Mouse (Mus musculus): ENCODE data around the gene Foxj3.
"Not testable (repeated sequence)": the region's sequence is repeated elsewhere in the genome, so short reads cannot be mapped to it uniquely, and the experiment has no call there.

Foxj3 gene

DNA sequence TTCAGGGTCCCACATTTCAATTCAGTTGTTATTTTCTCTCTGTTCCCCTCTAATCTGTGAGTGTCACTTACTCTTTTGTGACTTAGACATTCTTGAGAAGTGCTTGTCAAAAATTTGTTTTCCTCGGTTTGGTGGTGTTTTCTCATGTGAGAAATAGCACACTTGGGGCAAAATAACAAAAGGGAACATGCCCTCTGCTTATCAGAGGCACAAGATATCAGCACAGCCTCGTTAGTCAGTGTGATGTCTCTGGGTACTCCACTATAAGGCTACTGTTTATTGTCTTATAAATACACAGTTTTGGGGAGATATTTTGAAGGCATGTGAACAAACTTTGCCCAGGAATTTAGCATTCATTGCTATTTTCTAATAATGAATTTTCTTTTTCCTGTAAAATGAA, 37.7 kb downstream of the Foxj3 start:
- DNase-seq, result no peak

DNA sequence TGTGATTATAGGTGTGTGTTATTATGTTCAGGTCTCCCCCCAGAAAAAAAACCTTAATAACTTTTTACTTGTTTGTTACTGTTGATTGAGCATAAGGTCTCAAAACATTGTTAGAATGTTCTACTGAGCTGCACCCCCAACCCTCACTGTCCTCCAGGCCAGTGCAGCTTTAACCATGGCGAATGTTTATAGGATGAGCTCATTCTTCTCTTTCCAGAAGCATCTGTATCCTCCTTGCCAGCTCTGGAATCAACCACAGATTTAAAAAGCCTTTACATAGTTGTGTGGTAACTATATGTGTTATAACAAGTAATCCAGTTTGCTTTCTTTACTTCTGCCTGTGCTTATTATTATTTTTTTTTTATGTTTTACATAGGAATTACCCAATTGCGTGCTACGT, 38.7 kb downstream of the Foxj3 start:
- DNase-seq, result no peak

DNA sequence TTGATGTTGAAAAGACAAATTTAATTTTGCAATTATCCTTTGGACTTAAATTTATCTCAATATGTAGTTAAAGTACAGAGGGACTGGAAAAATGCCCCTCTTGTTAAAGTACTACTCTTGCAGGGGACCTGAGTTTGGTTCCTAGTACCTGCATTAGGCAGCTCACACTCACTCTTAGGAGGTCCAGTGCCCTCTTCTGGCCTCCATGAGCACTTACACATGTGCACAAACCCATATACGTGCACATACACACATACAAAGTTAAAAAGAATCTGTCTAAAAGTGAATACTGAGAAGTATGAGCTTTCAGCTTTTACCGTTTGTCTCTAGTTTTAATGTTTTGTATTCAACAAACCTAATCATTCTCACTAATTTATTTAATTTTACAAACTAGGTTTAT, 51.2 kb downstream of the Foxj3 start:
- DNase-seq, result no peak

DNA sequence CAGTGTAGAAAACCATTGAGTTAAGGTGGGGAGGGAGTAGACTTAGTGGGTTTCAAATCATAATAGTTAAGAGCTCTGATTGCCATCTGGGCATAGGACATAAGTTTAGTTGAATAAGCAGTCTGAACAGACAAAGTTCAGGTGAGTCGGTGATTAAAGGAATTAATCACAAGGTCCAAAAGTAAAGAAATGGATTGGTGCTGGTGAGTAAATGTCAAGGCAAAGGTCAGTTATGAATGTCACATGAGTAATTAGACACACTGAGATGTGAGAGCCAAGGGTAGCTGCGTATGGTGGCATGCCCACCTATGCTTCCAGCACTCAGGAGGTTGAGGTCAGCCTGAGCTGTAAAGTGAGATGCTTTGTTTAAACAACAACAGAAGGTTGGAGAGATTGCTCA, 52.6 kb downstream of the Foxj3 start:
- DNase-seq, result no peak

DNA sequence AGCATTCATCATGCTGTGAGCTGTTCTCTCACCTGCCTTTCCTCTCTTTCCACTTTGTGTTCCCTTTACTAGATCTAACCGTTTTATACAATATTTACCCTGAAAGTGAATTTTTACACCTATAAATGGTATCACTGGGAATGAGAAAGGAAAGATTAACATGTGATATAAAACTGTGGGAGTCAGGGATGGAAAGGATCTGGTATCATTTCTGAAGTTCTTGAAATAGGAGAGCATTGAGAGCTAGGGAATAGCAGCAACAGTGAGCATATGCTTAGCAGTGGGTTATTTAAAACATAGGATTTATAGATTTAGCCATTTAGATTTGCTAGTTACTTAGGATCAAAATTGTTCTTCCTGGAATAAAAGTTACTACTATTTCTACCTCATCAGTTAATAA, 53.2 kb downstream of the Foxj3 start:
- DNase-seq, result no peak

DNA sequence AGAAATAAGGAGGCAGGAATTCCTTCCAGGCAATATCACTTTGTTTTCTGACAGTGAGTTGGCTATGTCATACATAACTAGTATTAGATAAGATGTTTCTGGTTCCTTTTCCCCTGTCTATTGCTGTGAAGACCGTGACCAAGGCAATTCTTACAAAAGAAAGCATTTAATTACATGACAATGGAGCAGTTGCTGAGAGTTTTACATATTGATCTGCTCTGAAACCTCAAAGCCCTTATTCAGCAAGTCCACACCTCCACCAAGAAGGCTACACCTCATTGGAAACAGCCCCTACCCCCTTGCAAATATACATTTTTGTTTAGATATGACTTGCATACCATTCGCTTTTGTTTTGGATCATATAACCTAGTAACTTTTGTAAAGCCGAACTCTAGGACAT, 55.7 kb downstream of the Foxj3 start:
- no peak for DNase-seq

DNA sequence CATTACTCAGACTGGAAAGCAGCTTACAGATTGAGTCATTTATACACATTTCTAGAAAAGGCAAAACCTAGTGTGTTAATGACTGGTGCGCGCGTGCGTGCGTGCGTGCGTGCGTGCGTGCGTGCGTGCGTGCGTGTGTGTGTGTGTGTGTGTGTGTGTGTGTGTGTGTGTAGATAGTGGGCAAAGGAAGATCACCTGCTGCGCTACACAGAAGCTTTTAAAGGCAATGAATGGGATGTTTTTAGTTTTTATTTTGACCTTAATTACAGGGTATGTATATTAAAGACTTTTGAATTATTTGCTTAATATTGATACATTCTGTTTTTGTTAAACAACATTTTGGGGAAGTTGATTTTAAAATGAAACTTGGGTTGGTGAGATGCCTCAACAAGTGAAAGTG, 57.5 kb downstream of the Foxj3 start:
- DNase-seq, result no peak

DNA sequence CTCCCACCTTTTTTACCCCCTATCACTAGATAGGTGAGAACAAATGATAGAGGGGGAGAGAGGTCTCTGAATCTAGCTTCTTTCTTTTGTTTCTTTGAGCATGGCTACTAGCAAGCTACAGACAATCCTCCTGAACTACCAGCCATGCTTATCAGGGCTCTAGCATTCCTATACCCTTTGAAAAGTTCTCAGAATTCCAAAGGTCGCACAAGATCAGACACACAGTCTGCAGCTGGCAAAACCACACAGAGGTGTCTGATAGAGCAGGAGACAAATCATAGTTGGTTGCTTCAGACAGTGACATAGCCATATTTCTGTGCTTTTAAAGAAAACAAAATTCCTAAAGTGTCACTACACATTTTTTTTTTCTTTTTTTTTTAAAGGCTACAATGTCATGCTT, 62.8 kb downstream of the Foxj3 start:
- DNase-seq, result no peak

DNA sequence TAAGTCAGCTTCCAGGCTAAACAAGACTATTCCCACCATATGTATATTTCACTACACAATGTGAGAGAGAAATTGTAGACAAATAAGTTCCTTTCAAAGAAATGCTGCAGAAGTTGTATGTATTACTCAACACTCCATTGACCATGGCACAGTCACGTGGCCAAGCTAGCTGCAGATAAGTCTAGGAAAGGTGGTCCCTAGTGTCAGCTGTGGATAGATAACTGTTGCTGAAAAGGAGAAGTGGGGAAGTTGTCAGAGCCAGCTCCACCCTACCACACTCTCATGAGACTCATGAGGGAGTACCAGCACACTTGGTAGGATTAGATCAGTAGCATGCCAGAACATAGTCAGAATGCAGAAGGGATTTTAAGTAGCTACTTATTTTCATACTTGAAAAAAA, 72.7 kb downstream of the Foxj3 start:
- no peak for DNase-seq

DNA sequence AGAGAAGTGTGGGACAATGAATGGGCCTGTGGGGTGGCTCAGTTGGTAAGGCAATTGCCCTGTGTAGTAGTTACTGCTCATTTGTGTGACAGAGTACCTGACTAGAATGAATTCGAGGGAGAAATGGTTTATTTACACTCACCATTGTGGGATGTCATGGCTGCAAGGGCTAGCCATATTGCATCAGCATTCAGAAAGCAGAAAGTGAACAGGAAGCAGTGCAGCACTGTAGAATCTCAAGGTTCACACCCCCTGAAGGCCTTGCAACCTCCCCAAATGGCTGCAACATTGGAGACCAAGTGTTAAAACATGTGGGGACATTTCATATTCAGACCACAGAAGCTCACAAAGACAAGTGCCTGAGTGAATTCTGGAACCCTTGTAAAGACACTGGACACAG, 77.3 kb downstream of the Foxj3 start:
- DNase-seq, result no peak

DNA sequence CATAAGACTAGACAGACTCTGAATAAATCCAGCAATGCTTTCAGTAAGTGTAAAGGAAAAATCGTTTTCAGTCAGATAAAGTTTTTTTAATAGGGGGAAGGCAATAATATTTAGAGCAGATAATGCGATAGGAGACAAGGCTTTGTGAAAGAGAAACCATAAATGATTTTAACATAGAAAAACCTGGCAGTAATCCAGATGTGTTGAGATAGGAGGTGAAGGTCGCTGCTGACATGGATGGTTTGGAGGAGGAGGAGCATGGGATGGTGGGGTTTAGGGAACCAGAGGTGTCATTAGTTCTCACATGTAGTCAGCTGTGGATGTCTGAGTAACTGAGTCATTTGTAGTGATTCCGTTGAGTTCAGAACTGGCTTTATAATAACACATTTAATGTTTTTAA, 77.9 kb downstream of the Foxj3 start:
- no peak for DNase-seq

DNA sequence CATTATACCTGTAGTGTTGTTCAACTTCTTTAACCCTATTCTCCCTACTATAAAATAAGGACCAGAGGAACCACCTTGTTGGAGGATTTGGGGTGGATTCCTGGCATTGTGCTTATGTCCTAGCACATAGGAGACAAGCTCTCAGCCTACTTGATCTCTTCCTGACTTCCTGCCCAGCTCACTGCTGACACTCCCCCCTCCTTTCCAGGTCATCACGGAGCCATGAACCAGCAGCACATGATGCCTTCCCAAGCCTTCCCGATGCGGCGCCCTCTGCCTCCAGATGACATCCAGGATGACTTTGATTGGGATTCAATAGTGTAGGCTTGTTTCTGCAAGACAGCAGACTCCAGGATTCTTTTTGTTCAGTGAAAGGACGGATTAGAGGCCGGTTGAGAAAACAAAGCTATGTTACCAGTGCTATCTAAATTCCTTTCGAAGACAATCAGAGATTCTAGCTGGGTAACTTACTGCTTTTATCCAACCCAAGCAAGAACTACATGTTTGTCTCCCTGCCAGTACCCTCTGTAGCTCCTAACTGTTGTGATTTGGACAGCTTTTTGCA, 89.4 kb downstream of the Foxj3 start:
- no peak for DNase-seq

DNA sequence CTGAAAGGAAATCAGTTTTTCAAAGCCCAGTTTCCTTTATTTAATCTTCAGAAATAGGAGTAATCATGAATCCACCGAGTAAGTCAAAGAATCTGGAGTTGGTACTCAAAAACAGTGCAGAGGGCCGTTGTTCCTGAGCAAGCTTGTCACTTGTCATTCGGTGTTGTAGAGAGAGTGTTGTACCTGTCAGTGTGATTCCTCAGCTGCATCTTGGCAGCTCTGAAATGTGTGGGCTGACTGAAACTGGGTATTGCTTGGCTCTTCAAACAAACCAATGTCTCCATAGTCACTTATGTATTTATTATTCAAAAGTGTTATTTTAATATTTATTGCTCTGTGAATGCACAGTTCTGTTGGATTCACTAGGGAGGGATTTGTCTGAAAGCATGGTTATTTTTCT, 90.1 kb downstream of the Foxj3 start:
- no peak for DNase-seq

DNA sequence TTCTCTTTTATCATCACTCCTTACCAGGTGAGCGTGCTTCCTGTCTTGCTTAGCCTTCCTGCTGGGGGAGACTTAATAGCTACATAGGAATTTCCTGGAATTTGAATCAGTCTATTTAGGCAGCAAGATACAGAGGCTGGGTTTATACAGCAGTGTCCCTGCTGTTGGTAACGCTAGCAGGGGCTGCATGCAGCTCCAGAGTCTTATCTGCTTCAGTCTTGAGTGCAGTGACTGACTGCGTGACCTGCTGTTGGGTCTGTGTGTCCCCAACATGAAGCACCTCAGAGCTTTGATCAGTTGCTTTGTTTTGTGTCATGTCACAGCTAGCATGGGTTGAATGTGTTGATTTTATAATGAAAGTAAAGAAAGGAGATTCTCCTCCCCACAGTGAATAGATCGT, 90.5 kb downstream of the Foxj3 start:
- DNase-seq, result no peak

DNA sequence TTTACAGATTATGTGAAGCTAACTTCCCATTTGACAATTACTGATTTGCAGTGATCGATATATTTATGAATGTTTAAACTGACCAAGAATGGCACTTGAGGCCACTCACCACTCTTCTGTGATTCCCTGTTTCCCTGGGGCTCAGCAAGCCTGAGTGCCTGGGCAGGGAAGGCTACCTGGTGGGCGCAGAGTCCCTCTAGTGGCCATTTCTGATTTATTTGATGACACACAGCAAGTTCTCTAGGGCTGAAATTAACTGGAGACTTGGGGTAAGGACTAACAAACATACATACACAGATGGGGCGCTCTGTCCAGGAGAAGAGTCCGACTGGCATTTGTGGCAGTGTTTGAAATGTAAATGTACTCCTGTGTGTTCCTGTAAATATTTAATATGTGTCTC, 91.6 kb downstream of the Foxj3 start:
- not testable (repeated sequence) for DNase-seq

DNA sequence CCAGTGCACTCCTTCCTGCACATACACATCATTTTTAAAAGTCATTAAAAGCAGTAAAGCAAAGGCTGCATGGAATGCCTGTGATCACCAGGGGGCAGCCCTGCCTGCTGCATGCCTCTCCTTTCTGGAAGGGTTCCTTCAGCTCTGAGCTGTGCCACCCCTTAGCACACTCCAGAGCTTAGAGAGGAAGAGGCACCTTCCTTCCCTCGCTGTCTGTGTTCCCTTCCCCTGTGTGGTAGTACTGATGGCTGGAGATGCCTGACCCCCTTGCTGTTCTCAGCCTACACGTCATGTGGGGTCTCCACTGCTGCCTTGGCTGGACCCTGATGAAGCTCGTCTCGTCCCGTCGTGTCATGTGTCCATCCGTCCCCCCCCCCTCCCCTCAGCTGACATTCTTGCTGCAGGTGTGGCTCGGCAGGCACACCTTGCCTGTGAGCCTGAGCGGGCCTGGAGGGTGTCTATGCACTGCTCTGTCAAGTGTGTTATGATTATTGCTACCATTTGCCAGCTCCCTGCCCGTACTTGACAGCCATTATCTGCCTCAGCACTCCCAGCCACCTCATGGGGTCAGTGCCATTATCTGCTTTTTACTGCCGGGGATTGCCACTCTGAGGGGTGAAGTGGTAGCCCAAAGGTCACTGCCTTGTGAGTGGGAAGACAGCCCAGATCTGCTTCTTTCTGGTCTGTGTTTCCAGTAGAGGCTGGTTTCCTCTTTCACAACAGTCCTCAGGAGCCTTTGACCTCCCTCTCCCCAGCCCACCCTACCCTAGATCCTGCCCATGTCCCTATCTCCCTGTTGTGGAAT, 94.5 kb downstream of the Foxj3 start:
- peak; percentile 64 for DNase-seq

DNA sequence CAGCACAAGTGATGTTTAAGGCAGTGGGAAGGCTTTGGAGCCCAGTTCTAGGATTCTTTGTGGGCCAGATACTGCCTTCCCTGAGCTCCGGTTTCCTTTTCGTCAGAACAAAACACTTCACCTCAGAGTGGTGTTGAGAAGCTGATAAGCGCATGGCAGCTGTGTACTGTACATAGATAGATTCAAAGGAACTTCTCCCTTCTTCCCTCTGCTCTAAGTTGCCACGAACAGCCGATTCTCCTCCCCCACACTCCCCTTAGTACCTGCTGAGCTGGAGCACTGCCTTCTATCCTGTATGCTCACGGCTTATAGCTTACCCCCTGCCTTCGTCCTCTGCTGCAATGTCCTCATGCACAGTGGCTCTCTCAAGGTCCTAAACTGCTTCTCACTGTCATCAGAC, 95.9 kb downstream of the Foxj3 start:
- DNase-seq, result no peak

DNA sequence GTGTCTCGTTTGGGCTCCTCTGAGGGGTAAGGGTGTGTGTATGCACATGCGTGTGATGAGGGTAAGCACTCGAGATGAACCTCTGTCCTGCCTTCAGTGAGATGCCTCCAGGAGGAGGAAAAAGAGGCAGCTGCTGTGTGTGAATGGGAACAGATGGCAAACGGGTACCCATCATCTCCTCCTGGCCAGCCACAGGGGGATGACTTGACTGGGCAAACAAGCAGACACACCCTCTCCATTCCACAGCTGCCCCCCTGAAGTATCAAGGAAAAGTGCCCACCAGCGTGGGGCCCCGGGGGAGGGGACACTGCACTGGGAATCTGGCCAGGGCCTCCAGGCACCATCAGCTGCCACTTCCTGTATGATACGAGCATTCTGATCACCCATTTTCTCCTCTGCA, 96.5 kb downstream of the Foxj3 start:
- DNase-seq, result no peak

DNA sequence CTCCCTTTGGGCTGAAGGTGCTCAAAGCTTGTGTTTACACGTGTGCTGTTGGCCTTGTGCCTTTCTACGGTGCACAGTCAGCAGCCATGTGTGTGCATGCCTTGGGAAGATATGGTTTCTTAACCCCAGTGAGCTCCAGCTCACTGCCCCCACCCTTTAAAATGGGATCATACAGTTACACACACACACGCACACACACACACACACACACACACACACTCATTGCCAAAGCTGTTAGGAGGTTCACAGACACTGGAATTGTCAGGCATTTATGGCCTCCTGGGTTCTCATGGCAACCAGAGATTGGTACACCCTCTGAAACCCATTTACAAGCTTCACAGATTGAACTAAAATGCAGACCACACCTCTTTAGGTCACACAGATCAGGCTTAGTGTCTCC, 97.1 kb downstream of the Foxj3 start:
- DNase-seq, result no peak

DNA sequence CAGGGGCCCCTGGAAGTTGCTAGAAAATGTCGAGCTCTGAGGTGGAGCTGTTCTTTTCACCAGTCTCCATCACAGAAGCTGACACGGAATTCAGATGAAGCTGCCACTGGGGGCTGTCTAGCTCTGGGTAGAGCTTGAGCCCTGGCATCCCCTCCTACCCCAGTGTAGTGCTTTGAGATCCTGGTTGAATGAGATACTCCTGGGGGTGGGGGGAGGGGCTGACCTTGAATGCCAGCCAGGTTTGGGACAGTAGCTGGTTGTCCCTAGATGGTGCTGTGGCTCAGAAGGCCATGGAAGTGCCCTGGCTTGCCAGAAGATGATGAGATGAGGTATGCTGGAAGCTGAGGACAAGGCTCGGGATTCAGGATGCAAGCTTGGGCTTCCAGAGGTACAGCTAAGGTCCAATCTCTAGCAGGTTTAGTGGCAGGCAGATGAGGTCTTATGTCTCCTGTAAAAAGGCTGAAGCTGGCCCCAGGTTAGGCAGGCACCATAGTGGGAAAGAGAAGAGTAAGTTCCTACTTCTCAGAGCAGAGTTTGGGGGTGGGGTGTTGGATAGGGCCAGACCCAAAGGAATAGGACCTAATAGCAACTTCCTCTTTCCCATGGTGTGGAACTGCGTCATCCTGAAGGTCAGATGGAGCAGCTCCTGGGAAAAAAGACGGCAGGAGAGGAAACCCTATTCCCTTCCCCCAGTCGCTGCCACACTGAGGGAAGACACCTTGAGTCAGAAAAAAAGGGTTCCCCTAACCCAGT, 98.3 kb downstream of the Foxj3 start:
- no peak for DNase-seq

DNA sequence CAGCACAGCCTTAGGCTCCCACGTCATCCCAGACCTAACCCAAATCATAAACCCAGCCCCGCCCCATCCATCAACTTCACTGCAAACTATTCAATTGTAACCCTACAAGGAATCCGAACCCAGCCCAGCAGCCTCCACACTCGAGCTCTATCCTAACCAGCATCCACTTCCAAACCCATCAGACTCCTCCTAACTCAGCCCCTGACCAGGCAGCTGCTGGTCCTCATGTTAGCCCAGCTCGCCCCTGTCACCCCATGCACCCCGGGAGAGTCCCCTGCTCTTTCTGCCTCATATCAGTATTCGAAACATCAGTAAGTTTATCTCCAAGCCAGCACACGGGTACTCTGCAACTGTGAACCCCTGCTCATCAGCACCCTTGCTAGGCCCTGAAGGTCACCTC, 98.9 kb downstream of the Foxj3 start:
- DNase-seq, result no peak

DNA sequence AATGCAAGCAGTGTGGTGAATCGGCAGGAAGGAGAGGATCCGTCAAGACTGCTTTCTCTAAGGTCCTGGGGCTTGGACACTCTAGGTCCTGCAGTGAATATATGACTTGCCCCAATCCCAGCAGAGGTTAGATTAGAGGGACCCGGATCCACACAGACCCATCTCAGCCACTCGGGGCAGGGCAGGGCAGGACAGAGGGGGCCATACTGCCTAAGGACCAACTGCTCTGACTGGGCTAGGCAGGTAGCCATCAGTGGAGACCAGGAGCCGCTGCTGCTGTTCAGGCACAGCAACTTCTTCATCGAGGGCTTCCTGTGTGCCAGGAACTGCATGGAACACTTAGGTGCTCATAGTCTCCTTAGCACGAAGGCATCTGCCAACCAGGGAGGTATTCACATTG, 99.9 kb downstream of the Foxj3 start:
- no peak for DNase-seq

DNA sequence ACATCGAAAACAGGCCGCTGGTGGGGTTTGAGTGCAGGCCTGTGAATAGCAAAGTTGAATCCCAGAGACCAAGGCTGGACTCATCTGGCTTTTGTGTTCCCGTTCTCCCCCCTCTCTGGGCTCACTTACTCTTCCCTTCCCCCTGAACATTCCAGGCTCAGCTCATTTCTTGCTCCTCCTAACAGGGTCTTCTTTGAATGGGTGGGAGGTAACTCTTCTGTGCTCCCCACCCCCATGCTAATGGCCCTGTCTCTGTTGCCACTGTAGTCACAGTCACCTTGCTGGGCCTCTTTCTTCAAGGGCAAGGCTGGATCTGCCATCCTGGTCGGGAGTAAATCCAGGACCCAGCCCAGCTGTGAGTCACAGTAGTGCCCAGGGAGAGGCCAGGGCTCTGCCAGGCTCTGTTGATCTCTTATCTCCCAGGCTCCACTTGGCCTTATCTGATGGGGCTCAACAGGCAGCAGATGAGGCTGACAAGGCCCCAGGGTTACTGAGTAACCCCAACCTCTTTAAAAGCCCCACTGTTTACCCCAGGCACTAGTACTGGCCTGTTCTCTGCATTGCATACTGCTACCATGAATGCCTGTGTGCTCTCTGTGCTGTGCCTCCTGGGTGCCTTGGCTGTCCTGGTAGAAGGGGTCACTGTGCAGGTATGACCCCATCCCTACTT, 100.5 kb downstream of the Foxj3 start, which contains the start of gene Guca2a:
Guca2a (plus strand) TSS at position 529 of the 670 bp plus-strand sequence.
- no peak for DNase-seq

DNA sequence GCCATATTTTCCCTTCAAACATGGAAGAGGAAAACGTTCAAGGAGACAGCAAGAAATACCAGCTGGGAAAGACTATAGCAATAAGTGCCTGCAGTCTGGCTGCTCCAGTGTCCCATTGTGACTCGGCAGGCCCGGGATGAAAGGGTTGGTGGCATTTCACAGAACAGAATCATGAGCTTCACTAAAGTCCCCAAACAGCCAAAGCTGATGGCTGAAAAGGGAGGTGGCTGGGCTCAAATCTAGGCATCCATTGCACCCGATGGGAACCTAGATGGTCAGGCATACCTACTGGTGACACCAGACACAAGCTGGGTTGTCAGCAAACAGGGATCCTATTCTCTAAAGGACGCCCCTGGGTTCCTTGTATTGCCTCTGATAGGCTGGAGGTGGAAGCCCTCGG, 101.1 kb downstream of the Foxj3 start:
- DNase-seq, result no peak

Measured in right cerebral cortex, postnatal 14 days (tissue).